Mouse (Mus musculus): ENCODE data around the gene Rnf44. TPM values are rescaled to one million over a fixed set of nuclear protein-coding genes. Genes with fewer than 3 reads are reported as not detected.

Rnf44 gene
- 17.5 TPM for polyA plus RNA-seq (2015; fragmentation: Illumina TruSeq; extraction: RNeasy Lipid Tissue Mini Kit (QIAGEN cat#74804); ENCODE audit: insufficient read depth, low read depth, low replicate concordance)

DNA sequence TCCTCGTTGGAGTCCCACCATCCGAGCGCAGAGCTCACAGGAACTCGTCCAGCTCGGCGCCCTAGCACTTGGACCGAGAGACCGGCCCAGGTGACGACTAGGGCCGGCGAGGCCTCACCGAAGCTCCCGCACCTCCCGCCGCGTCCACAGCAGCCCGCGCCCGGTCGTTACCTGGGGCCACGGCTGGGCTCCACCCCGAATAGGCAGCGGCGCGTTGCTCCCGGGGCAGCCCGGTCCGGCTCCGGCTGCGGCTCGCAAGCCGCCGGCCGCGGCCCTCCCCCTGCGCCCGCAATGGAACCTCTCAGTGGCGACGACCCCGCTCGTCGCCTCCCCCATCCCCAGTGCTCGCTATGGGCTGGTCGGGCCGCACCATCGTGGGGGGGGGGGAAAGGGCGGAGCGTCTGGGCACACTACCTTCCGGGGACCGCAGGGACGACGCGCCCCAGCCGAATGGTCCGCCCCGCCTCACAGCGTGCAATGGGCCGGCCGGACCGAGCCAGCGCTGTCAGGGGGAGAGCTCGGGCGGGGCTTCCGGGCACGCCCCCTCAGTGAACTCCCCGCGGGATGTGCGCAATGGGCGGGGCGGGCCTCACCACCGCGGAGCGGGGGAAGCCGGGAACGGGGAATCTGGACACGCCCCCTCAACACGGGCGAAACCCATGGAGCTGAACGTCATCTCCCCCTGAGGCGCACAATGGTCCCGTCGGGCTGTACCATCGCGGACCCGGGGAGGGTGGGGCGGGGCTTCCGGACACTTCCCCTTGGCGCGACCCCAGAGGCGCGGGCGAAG lies at the start of gene Rnf44:
Gene Rnf44, minus strand, starts transcription at position 350 of the 790 bp plus-strand sequence.

GRCm38 (mm10) chr13:54701243-54701642 lies 7.5 kb upstream of the Rnf44 start, which contains the start of gene Cdhr2:
Gene Cdhr2 (plus strand): TSS chr13:54701461.

Other genes with a start within 250 kb of the Rnf44 start
- 3.7 TPM for gene Thoc3, start 225.1 kb downstream of the Rnf44 start, polyA plus RNA-seq (2015; fragmentation: Illumina TruSeq; extraction: RNeasy Lipid Tissue Mini Kit (QIAGEN cat#74804); ENCODE audit: insufficient read depth, low read depth, low replicate concordance)
- gene Simc1, start 190.1 kb downstream of the Rnf44 start, polyA plus RNA-seq (2015; fragmentation: Illumina TruSeq; extraction: RNeasy Lipid Tissue Mini Kit (QIAGEN cat#74804); ENCODE audit: insufficient read depth, low read depth, low replicate concordance), result 4.4 TPM
- 37.9 TPM for gene 4833439L19Rik, start 128.5 kb downstream of the Rnf44 start, polyA plus RNA-seq (2015; fragmentation: Illumina TruSeq; extraction: RNeasy Lipid Tissue Mini Kit (QIAGEN cat#74804); ENCODE audit: insufficient read depth, low read depth, low replicate concordance)
- 3.4 TPM for gene Arl10, start 118.9 kb downstream of the Rnf44 start, polyA plus RNA-seq (2015; fragmentation: Illumina TruSeq; extraction: RNeasy Lipid Tissue Mini Kit (QIAGEN cat#74804); ENCODE audit: insufficient read depth, low read depth, low replicate concordance)
- 5.5 TPM for gene Nop16, start 103.8 kb downstream of the Rnf44 start, polyA plus RNA-seq (2015; fragmentation: Illumina TruSeq; extraction: RNeasy Lipid Tissue Mini Kit (QIAGEN cat#74804); ENCODE audit: insufficient read depth, low read depth, low replicate concordance)
- 34.5 TPM for gene Higd2a, start 103.7 kb downstream of the Rnf44 start, polyA plus RNA-seq (2015; fragmentation: Illumina TruSeq; extraction: RNeasy Lipid Tissue Mini Kit (QIAGEN cat#74804); ENCODE audit: insufficient read depth, low read depth, low replicate concordance)
- gene Cltb, start 82.6 kb downstream of the Rnf44 start, polyA plus RNA-seq (2015; fragmentation: Illumina TruSeq; extraction: RNeasy Lipid Tissue Mini Kit (QIAGEN cat#74804); ENCODE audit: insufficient read depth, low read depth, low replicate concordance), result 19.5 TPM
- 5.7 TPM for gene Faf2, start 72.1 kb downstream of the Rnf44 start, polyA plus RNA-seq (2015; fragmentation: Illumina TruSeq; extraction: RNeasy Lipid Tissue Mini Kit (QIAGEN cat#74804); ENCODE audit: insufficient read depth, low read depth, low replicate concordance)
- 1.3 TPM for gene Cdhr2, start 7.6 kb upstream of the Rnf44 start, polyA plus RNA-seq (2015; fragmentation: Illumina TruSeq; extraction: RNeasy Lipid Tissue Mini Kit (QIAGEN cat#74804); ENCODE audit: insufficient read depth, low read depth, low replicate concordance)
- gene Gprin1, start 56.0 kb upstream of the Rnf44 start, polyA plus RNA-seq (2015; fragmentation: Illumina TruSeq; extraction: RNeasy Lipid Tissue Mini Kit (QIAGEN cat#74804); ENCODE audit: insufficient read depth, low read depth, low replicate concordance), result 0.74 TPM
- gene Sncb, start 72.7 kb upstream of the Rnf44 start, polyA plus RNA-seq (2015; fragmentation: Illumina TruSeq; extraction: RNeasy Lipid Tissue Mini Kit (QIAGEN cat#74804); ENCODE audit: insufficient read depth, low read depth, low replicate concordance), result 0.92 TPM
- not detected for gene Eif4e1b, start 90.1 kb upstream of the Rnf44 start, polyA plus RNA-seq (2015; fragmentation: Illumina TruSeq; extraction: RNeasy Lipid Tissue Mini Kit (QIAGEN cat#74804); ENCODE audit: insufficient read depth, low read depth, low replicate concordance)
- gene Tspan17, start 95.5 kb upstream of the Rnf44 start, polyA plus RNA-seq (2015; fragmentation: Illumina TruSeq; extraction: RNeasy Lipid Tissue Mini Kit (QIAGEN cat#74804); ENCODE audit: insufficient read depth, low read depth, low replicate concordance), result 11.1 TPM